Mouse (Mus musculus) hindbrain, embryonic 10.5 days (tissue): ENCODE results near the gene Gm49393. TPM values are rescaled to one million over a fixed set of nuclear protein-coding genes. Genes with fewer than 3 reads are reported as not detected.
"Not testable (repeated sequence)": the region's sequence is repeated elsewhere in the genome, so short reads cannot be mapped to it uniquely, and the experiment has no call there.

Experiments
- DNase-seq: peaks from one replicate; pipeline ENCODE4 v3.0.0-alpha.2; 2017; ENCODE audit warnings: low spot score
- H3K27ac ChIP-seq: fragments of 300-500 bp; sonication (generic); 2 replicates; pipeline ENCODE4 v1.5.1; 2016; ENCODE audit warnings: mild to moderate bottlenecking, moderate library complexity
- H3K27me3 ChIP-seq: fragments of 300-500 bp; sonication (generic); 2 replicates; pipeline ENCODE4 v1.6.1; 2016; ENCODE audit warnings: mild to moderate bottlenecking; ENCODE audit not compliant: poor library complexity, insufficient read depth, severe bottlenecking
- H3K36me3 ChIP-seq: fragments of 300-500 bp; sonication (generic); 2 replicates; pipeline ENCODE4 v1.6.1; 2016; ENCODE audit warnings: mild to moderate bottlenecking, moderate library complexity
- H3K4me1 ChIP-seq: fragments of 300-500 bp; sonication (generic); replicated peaks from 2 replicates; pipeline ENCODE4 v1.6.1; 2016; ENCODE audit warnings: mild to moderate bottlenecking
- H3K4me3 ChIP-seq: fragments of 300-500 bp; sonication (generic); 2 replicates; pipeline ENCODE4 v1.5.1; 2016; ENCODE audit warnings: mild to moderate bottlenecking, moderate library complexity
- H3K9me3 ChIP-seq: fragments of 300-500 bp; sonication (generic); 2 replicates; pipeline ENCODE4 v1.6.1; 2016; ENCODE audit warnings: mild to moderate bottlenecking, moderate library complexity
- WGBS: fragments of 180-500 bp; shearing (Covaris S2); methylation state at CpG from one replicate; pipeline ENCODE4 v1.1.7; 2016; 5-methylcytosine and 5-hydroxymethylcytosine counted together
- polyA plus RNA-seq: library from polyadenylated mRNA; unstranded; fragments of >200 nt; fragmentation: Nextera tagmentation; extraction: Ambion mirVana; gene quantifications from 2 replicates; pipeline ENCODE4 v1.2.1, GENCODE M21; 2016

The Gm49393 gene
- not detected in 2 replicates for polyA plus RNA-seq

- WGBS = 73% methylated on average over 2 of the region's 2 CpGs
- H3K4me1 ChIP-seq, DNase-seq, H3K27me3 ChIP-seq, H3K27ac ChIP-seq, H3K36me3 ChIP-seq, H3K4me3 ChIP-seq: not testable (repeated sequence)
- peaks cover 17% of the 10 kb centered on the region; the same call in 1 of the 2 replicates for H3K9me3 ChIP-seq
Measured at GRCm38 (mm10) chr13:60935490-60935889, at the start of gene Gm49393. Gene Gm49393, minus strand, starts transcription at chr13:60935590.

- not testable (repeated sequence) for DNase-seq, H3K36me3 ChIP-seq, H3K27ac ChIP-seq, H3K27me3 ChIP-seq, H3K4me1 ChIP-seq, H3K4me3 ChIP-seq, H3K9me3 ChIP-seq
- WGBS = 73% methylated on average over 4 of the region's 4 CpGs
Measured at GRCm38 (mm10) chr13:60972319-60972718, 36.9 kb upstream of the Gm49393 start.

GRCm38 (mm10) chr13:60963985-60964384 is 28.6 kb upstream of the Gm49393 start:
- not testable (repeated sequence) for H3K4me3 ChIP-seq, H3K27ac ChIP-seq
- 32% methylated on average over 4 of the region's 5 CpGs for WGBS

GRCm38 (mm10) chr13:60961706-60962105 is 26.3 kb upstream of the Gm49393 start:
- H3K9me3 ChIP-seq = peaks cover 39% of the 10 kb centered on the region
- no peaks in the 10 kb centered on the region for H3K36me3 ChIP-seq
- 76% methylated on average over 5 of the region's 5 CpGs for WGBS
- no peak overlapping the region for H3K27ac ChIP-seq
- no peaks in the 10 kb centered on the region for H3K27me3 ChIP-seq
- DNase-seq = no peak
- no peak overlapping the region for H3K4me3 ChIP-seq
- H3K4me1 ChIP-seq = no peaks in the 10 kb centered on the region

More at GRCm38 (mm10) chr13:60963985-60964384, 28.6 kb upstream of the Gm49393 start:
- not testable (repeated sequence) for DNase-seq, H3K27me3 ChIP-seq, H3K36me3 ChIP-seq, H3K4me1 ChIP-seq
- peaks cover 24% of the 10 kb centered on the region for H3K9me3 ChIP-seq

- not testable (repeated sequence) for H3K4me3 ChIP-seq, H3K36me3 ChIP-seq, DNase-seq, H3K27ac ChIP-seq, H3K27me3 ChIP-seq, H3K4me1 ChIP-seq
- WGBS = 81% methylated on average over 3 of the region's 3 CpGs
- H3K9me3 ChIP-seq = peaks cover 53% of the 10 kb centered on the region; the same call in 1 of the 2 replicates
Measured at GRCm38 (mm10) chr13:60941884-60942283, 6.5 kb upstream of the Gm49393 start, which contains the start of gene Tpbpa. Gene Tpbpa, minus strand, starts transcription at chr13:60941984.

GRCm38 (mm10) chr13:60936500-60936901 is 1.1 kb upstream of the Gm49393 start, which contains the start of the genes Gm49391 and Ctla2a:
Gene Gm49391, minus strand, starts transcription at chr13:60936571.
Gene Ctla2a, minus strand, starts transcription at chr13:60936625.
- no peak within 1 kb of the TSS for H3K27ac ChIP-seq
- no peaks in the 10 kb centered on the region for H3K4me1 ChIP-seq
- H3K27me3 ChIP-seq = no peaks in the 10 kb centered on the region
- H3K9me3 ChIP-seq = peaks cover 22% of the 10 kb centered on the region; the same call in 1 of the 2 replicates
- DNase-seq = peak; percentile 2
- no peaks in the 10 kb centered on the region for H3K36me3 ChIP-seq
- H3K4me3 ChIP-seq = no peak within 1 kb of the TSS
- 74% methylated on average over 5 of the region's 5 CpGs for WGBS

GRCm38 (mm10) chr13:60904780-60905179 is 30.6 kb downstream of the Gm49393 start, which contains the start of gene Tpbpb:
Gene Tpbpb, minus strand, starts transcription at chr13:60904880.
- not testable (repeated sequence) for DNase-seq, H3K4me3 ChIP-seq, H3K27ac ChIP-seq, H3K36me3 ChIP-seq, H3K27me3 ChIP-seq, H3K4me1 ChIP-seq
- 89% methylated on average over 2 of the region's 2 CpGs for WGBS
- H3K9me3 ChIP-seq = peaks cover 11% of the 10 kb centered on the region; the same call in 1 of the 2 replicates

- Histone ChIP-seq H3K4me1 (no peaks in the 10 kb centered on the region), H3K9me3 (peaks cover 13% of the 10 kb centered on the region; the same call in 1 of the 2 replicates), H3K27me3 (no peaks in the 10 kb centered on the region), H3K36me3 (no peaks in the 10 kb centered on the region), H3K4me3 (no peak within 1 kb of the TSS), H3K27ac (no peak within 1 kb of the TSS)
- whole genome bisulfite sequencing = 83% methylated on average over 3 of the region's 3 CpGs
- DNase-seq = no peak
Measured at GRCm38 (mm10) chr13:60897328-60897727, 38.1 kb downstream of the Gm49393 start, which contains the start of gene Ctla2b. Gene Ctla2b, minus strand, starts transcription at chr13:60897447.

GRCm38 (mm10) chr13:60896794-60897193 is 38.6 kb downstream of the Gm49393 start, which contains the start of gene Gm49392:
Gene Gm49392, minus strand, starts transcription at chr13:60896894.
- DNase-seq, H3K27me3 ChIP-seq, H3K4me3 ChIP-seq, H3K4me1 ChIP-seq, H3K36me3 ChIP-seq, H3K27ac ChIP-seq: not testable (repeated sequence)
- H3K9me3 ChIP-seq = peaks cover 13% of the 10 kb centered on the region; the same call in 1 of the 2 replicates
- WGBS = 81% methylated on average over 8 of the region's 8 CpGs

GRCm38 (mm10) chr13:60895406-60896160 is 39.8 kb downstream of the Gm49393 start:
- H3K27me3 ChIP-seq = no peaks in the 10 kb centered on the region
- H3K4me1 ChIP-seq = no peaks in the 10 kb centered on the region
- H3K9me3 ChIP-seq = peaks cover 13% of the 10 kb centered on the region; the same call in 1 of the 2 replicates
- H3K4me3 ChIP-seq = no peak overlapping the region
- no peak overlapping the region for H3K27ac ChIP-seq
- H3K36me3 ChIP-seq = no peaks in the 10 kb centered on the region
- no peak for DNase-seq

GRCm38 (mm10) chr13:60892301-60892700 is 43.1 kb downstream of the Gm49393 start:
- Histone ChIP-seq H3K4me3 (no peak overlapping the region), H3K27ac (no peak overlapping the region), H3K36me3 (no peaks in the 10 kb centered on the region), H3K9me3 (peaks cover 6% of the 10 kb centered on the region; the same call in 1 of the 2 replicates), H3K27me3 (no peaks in the 10 kb centered on the region), H3K4me1 (no peaks in the 10 kb centered on the region)
- no peak for DNase-seq
- WGBS = 93% methylated on average over 1 of the region's 1 CpGs

- H3K36me3 ChIP-seq = no peaks in the 10 kb centered on the region
- H3K27me3 ChIP-seq = no peaks in the 10 kb centered on the region
- 83% methylated on average over 1 of the region's 1 CpGs for whole genome bisulfite sequencing
- H3K4me3 ChIP-seq = no peak within 1 kb of the TSS
- no peaks in the 10 kb centered on the region for H3K4me1 ChIP-seq
- no peak for DNase-seq
- H3K27ac ChIP-seq = no peak within 1 kb of the TSS
- H3K9me3 ChIP-seq = no peaks in the 10 kb centered on the region
Measured at GRCm38 (mm10) chr13:60864281-60864680, 71.1 kb downstream of the Gm49393 start, which contains the start of gene 4930486L24Rik. Gene 4930486L24Rik, minus strand, starts transcription at chr13:60864475.
